Comparison of ENCODE assay signal across 18 mouse cellular contexts in genomic region chr5:144940904-144941303, GRCm38 (mm10). TPM values are rescaled to one million over a fixed set of nuclear protein-coding genes. Genes with fewer than 3 reads are reported as not detected.
DNase-seq lines count a peak whose midpoint lies in the region; ATAC-seq and TF ChIP-seq lines count a peak whose summit lies in the region.
"Had no signal": no experiment of that assay in that cellular context is flagged by ENCODE, and none has a peak within 500 bp of the region (broad histone marks: within the 10 kb centered on the region; RNA-seq: fewer than 3 reads in every experiment).

No protein-coding gene starts in this region.

- TF ChIP-seq POLR2A in thymus, adult 2 months (IDR thresholded peaks at IDR 0.05; ENCODE audit: control insufficient read depth, extremely low read depth, insufficient read depth, low read length, poor library complexity) = no peak

- no peaks in the 10 kb centered on the region for H3K9me3 ChIP-seq in forebrain, embryonic 13.5 days (replicated peaks)
- H3K9me3 ChIP-seq in forebrain, embryonic 10.5 days = no peaks in the 10 kb centered on the region
- no peaks in the 10 kb centered on the region for H3K9me3 ChIP-seq in midbrain, embryonic 13.5 days
- no peaks in the 10 kb centered on the region for H3K9me3 ChIP-seq in midbrain, embryonic 10.5 days (replicated peaks)
- H3K9me3 ChIP-seq in hindbrain, embryonic 14.5 days (ENCODE audit: control insufficient read depth, low read length) = no peaks in the 10 kb centered on the region
- no peaks in the 10 kb centered on the region for H3K9me3 ChIP-seq in neural tube, embryonic 15.5 days (replicated peaks)
- H3K9me3 ChIP-seq: heart, embryonic 13.5 days had no signal

- no peaks in the 10 kb centered on the region for H3K27me3 ChIP-seq in forebrain, embryonic 13.5 days
- H3K27me3 ChIP-seq in forebrain, embryonic 10.5 days (ENCODE audit: poor library complexity, severe bottlenecking) = no peaks in the 10 kb centered on the region
- no peaks in the 10 kb centered on the region for H3K27me3 ChIP-seq in midbrain, embryonic 13.5 days
- no peaks in the 10 kb centered on the region for H3K27me3 ChIP-seq in midbrain, embryonic 10.5 days (ENCODE audit: low read depth, poor library complexity, severe bottlenecking)
- no peaks in the 10 kb centered on the region for H3K27me3 ChIP-seq in hindbrain, embryonic 14.5 days (ENCODE audit: control insufficient read depth, insufficient read depth, low read length)
- no peaks in the 10 kb centered on the region for H3K27me3 ChIP-seq in neural tube, embryonic 15.5 days (replicated peaks)
- H3K27me3 ChIP-seq in thymus, adult 2 months (ENCODE audit: control insufficient read depth, insufficient read depth, low read length) = no peaks in the 10 kb centered on the region
- H3K27me3 ChIP-seq: heart, embryonic 13.5 days had no signal

- H3K4me2 ChIP-seq in forebrain, embryonic 13.5 days = no peak overlapping the region
- H3K4me2 ChIP-seq in midbrain, embryonic 13.5 days (replicated peaks) = no peak overlapping the region
- no peak overlapping the region; the same call in 1 of the 2 replicates for H3K4me2 ChIP-seq in hindbrain, embryonic 14.5 days (replicated peaks)
- no peak overlapping the region for H3K4me2 ChIP-seq in neural tube, embryonic 15.5 days
- H3K4me2 ChIP-seq: heart, embryonic 13.5 days had no signal

- no peak overlapping the region for H3K4me3 ChIP-seq in forebrain, embryonic 13.5 days
- no peak overlapping the region for H3K4me3 ChIP-seq in forebrain, embryonic 10.5 days
- no peak overlapping the region for H3K4me3 ChIP-seq in midbrain, embryonic 13.5 days (replicated peaks)
- H3K4me3 ChIP-seq in midbrain, embryonic 10.5 days = no peak overlapping the region
- no peak overlapping the region for H3K4me3 ChIP-seq in hindbrain, embryonic 14.5 days (replicated peaks; ENCODE audit: low read length)
- no peak overlapping the region for H3K4me3 ChIP-seq in neural tube, embryonic 15.5 days (replicated peaks)
- no peak overlapping the region for H3K4me3 ChIP-seq in thymus, adult 2 months (ENCODE audit: control insufficient read depth, insufficient read depth, low read length)
- H3K4me3 ChIP-seq: erythroblast, embryonic 14.5 days; heart, embryonic 13.5 days had no signal

- 68% methylated on average over 3 of the region's 3 CpGs for WGBS in forebrain, embryonic 13.5 days
- 76% methylated on average over 3 of the region's 3 CpGs for WGBS in forebrain, embryonic 10.5 days
- WGBS in midbrain, embryonic 13.5 days = 59% methylated on average over 3 of the region's 3 CpGs
- WGBS in midbrain, embryonic 10.5 days = 82% methylated on average over 3 of the region's 3 CpGs
- 45% methylated on average over 3 of the region's 3 CpGs for WGBS in hindbrain, embryonic 14.5 days
- 51% methylated on average over 3 of the region's 3 CpGs for WGBS in neural tube, embryonic 15.5 days
- 82% methylated on average over 3 of the region's 3 CpGs for WGBS in thymus, adult 2 months

- no peak for ATAC-seq in forebrain, embryonic 13.5 days
- ATAC-seq in midbrain, embryonic 13.5 days = peak; percentile 74
- ATAC-seq in hindbrain, embryonic 14.5 days (ENCODE audit: low FRiP score) = no peak
- peak; percentile 33; the same call in 1 of the 2 replicates for ATAC-seq in neural tube, embryonic 15.5 days (ENCODE audit: low FRiP score)

- H3K9ac ChIP-seq in forebrain, embryonic 13.5 days = no peak overlapping the region
- H3K9ac ChIP-seq in midbrain, embryonic 13.5 days (replicated peaks) = no peak overlapping the region
- H3K9ac ChIP-seq in hindbrain, embryonic 14.5 days = peak overlapping the region; percentile 40; the same call in 1 of the 2 replicates
- H3K9ac ChIP-seq in neural tube, embryonic 15.5 days (replicated peaks) = no peak overlapping the region
- H3K9ac ChIP-seq: heart, embryonic 13.5 days had no signal

- no peak for DNase-seq in forebrain, embryonic 10.5 days (ENCODE audit: extremely low spot score, low spot score)
- no peak for DNase-seq in midbrain, embryonic 10.5 days (ENCODE audit: low spot score)
- DNase-seq in hindbrain, embryonic 14.5 days (ENCODE audit: low spot score) = no peak
- no peak for DNase-seq in ovary, postnatal 10 days (ENCODE audit: low spot score)
- no peak for DNase-seq in thymus, adult 2 months
- DNase-seq: adrenal gland, postnatal 14 days; cerebellum, adult 9-10 months; embryo, embryonic 11 days; kidney, adult 2 months; liver; lung, adult 2 months; right cerebral cortex, postnatal 4 days had no signal

- H3K4me1 ChIP-seq in forebrain, embryonic 13.5 days = peaks cover 20% of the 10 kb centered on the region
- peaks cover 32% of the 10 kb centered on the region for H3K4me1 ChIP-seq in forebrain, embryonic 10.5 days
- H3K4me1 ChIP-seq in midbrain, embryonic 13.5 days (replicated peaks) = peaks cover 35% of the 10 kb centered on the region
- peaks cover 24% of the 10 kb centered on the region for H3K4me1 ChIP-seq in midbrain, embryonic 10.5 days
- H3K4me1 ChIP-seq in hindbrain, embryonic 14.5 days (replicated peaks; ENCODE audit: control insufficient read depth, insufficient read depth, low read length) = peaks cover 28% of the 10 kb centered on the region
- peaks cover 43% of the 10 kb centered on the region for H3K4me1 ChIP-seq in neural tube, embryonic 15.5 days
- peaks cover 10% of the 10 kb centered on the region for H3K4me1 ChIP-seq in thymus, adult 2 months (replicated peaks; ENCODE audit: control insufficient read depth, insufficient read depth, low read length)

- H3K27ac ChIP-seq in forebrain, embryonic 13.5 days = peak overlapping the region; percentile 32; the same call in 1 of the 2 replicates
- no peak overlapping the region for H3K27ac ChIP-seq in forebrain, embryonic 10.5 days
- peak overlapping the region; percentile 27 for H3K27ac ChIP-seq in midbrain, embryonic 13.5 days
- no peak overlapping the region for H3K27ac ChIP-seq in midbrain, embryonic 10.5 days (replicated peaks)
- peak overlapping the region; percentile 70 for H3K27ac ChIP-seq in hindbrain, embryonic 14.5 days
- peak overlapping the region; percentile 45 for H3K27ac ChIP-seq in neural tube, embryonic 15.5 days (replicated peaks)
- H3K27ac ChIP-seq in thymus, adult 2 months (ENCODE audit: control insufficient read depth, insufficient read depth, low read length) = no peak overlapping the region
- H3K27ac ChIP-seq: heart, embryonic 13.5 days; macrophage had no signal

- no peak for TF ChIP-seq CTCF in thymus, adult 2 months (IDR thresholded peaks at IDR 0.05; ENCODE audit: borderline replicate concordance, control insufficient read depth, extremely low read depth, insufficient read depth, low read length, poor library complexity)

- H3K36me3 ChIP-seq in forebrain, embryonic 13.5 days (ENCODE audit: poor library complexity, severe bottlenecking) = no peaks in the 10 kb centered on the region
- H3K36me3 ChIP-seq in forebrain, embryonic 10.5 days (replicated peaks) = no peaks in the 10 kb centered on the region
- H3K36me3 ChIP-seq in midbrain, embryonic 13.5 days = no peaks in the 10 kb centered on the region
- H3K36me3 ChIP-seq in midbrain, embryonic 10.5 days = no peaks in the 10 kb centered on the region
- H3K36me3 ChIP-seq in hindbrain, embryonic 14.5 days (replicated peaks; ENCODE audit: control insufficient read depth, insufficient read depth) = no peaks in the 10 kb centered on the region
- H3K36me3 ChIP-seq in neural tube, embryonic 15.5 days = no peaks in the 10 kb centered on the region
- H3K36me3 ChIP-seq in thymus, adult 2 months (ENCODE audit: control insufficient read depth, insufficient read depth, low read length) = no peaks in the 10 kb centered on the region
- H3K36me3 ChIP-seq: heart, embryonic 13.5 days had no signal

RNA-seq across cellular contexts. Expression of gene Smurf1, which starts 24.7 kb away (rescaled TPM):
- polyA plus RNA-seq in forebrain, embryonic 13.5 days (2015; fragmentation: Nextera tagmentation; extraction: Ambion mirVana) = 16.8 and 18.1 TPM in 2 replicates
- 12.1 and 13.0 TPM in 2 replicates for polyA plus RNA-seq in forebrain, embryonic 10.5 days (2016; fragmentation: Nextera tagmentation; extraction: Ambion mirVana)
- 26.9 and 32.2 TPM in 2 replicates for polyA plus RNA-seq in midbrain, embryonic 13.5 days (2015; fragmentation: Nextera tagmentation; extraction: Ambion mirVana)
- polyA plus RNA-seq in midbrain, embryonic 10.5 days (2016; fragmentation: Nextera tagmentation; extraction: Ambion mirVana) = 13.2 and 16.2 TPM in 2 replicates
- 43.6 and 44.0 TPM in 2 replicates for polyA plus RNA-seq in hindbrain, embryonic 14.5 days (2014; fragmentation: Nextera tagmentation; extraction: Ambion mirVana)
- polyA plus RNA-seq in neural tube, embryonic 15.5 days (2015; fragmentation: Nextera tagmentation; extraction: Ambion mirVana) = 22.4 and 23.7 TPM in 2 replicates
- polyA plus RNA-seq in thymus, adult 2 months (2012; rRNA removed) = 33.6 and 34.4 TPM in 2 replicates

Comparison
In these comparisons a context has a peak if more than half of its experiments do, and no peak if none do; other contexts are left out.
1. H3K27ac ChIP-seq: peak in forebrain, embryonic 13.5 days (single experiment), midbrain, embryonic 13.5 days (single experiment), hindbrain, embryonic 14.5 days (single experiment) and neural tube, embryonic 15.5 days (single experiment); none in forebrain, embryonic 10.5 days (single experiment), midbrain, embryonic 10.5 days (single experiment) and thymus, adult 2 months (single experiment).
2. ATAC-seq: peak in midbrain, embryonic 13.5 days (single experiment) and neural tube, embryonic 15.5 days (single experiment); none in forebrain, embryonic 13.5 days (single experiment) and hindbrain, embryonic 14.5 days (single experiment).